Mouse (Mus musculus) bone marrow macrophage, adult 2 months (primary cell): Measurements from ENCODE around the gene Mical3.

ENCODE experiments used
- CTCF ChIP-seq: IDR thresholded peaks from 2 replicates; pipeline ENCODE4 v1.5.1; 2012; ENCODE audit warnings: low read depth, mild to moderate bottlenecking, low read length, moderate library complexity
- POLR2A ChIP-seq: IDR thresholded peaks from 2 replicates; pipeline ENCODE4 v1.6.1; 2012; ENCODE audit warnings: mild to moderate bottlenecking, low read depth, low read length, borderline replicate concordance

- TF ChIP-seq POLR2A (no peak), CTCF (no peak)
These were observed 192.7 kb downstream of the Mical3 start for GRCm38 (mm10) chr6:120937999-120938608.
